Mouse (Mus musculus) CH12.LX (cell line): ENCODE measurements around the gene Itsn1. TPM values are rescaled to one million over a fixed set of nuclear protein-coding genes. Genes with fewer than 3 reads are reported as not detected.

Experiments used
- DNase-seq: peaks from one replicate; pipeline ENCODE4 v3.0.0-alpha.2; 2013; ENCODE audit errors: extremely low read depth
- H3K27ac ChIP-seq: 2 replicates; pipeline ENCODE4 v1.5.1; 2012; ENCODE audit warnings: low read depth, mild to moderate bottlenecking, control low read depth, moderate library complexity; ENCODE audit not compliant: insufficient read depth
- H3K27me3 ChIP-seq: replicated peaks from 2 replicates; pipeline ENCODE3; 2012; ENCODE audit warnings: inconsistent platforms
- H3K36me3 ChIP-seq, 2 experiments: replicated peaks in 1 of 2; 2 replicates each; pipeline versions ENCODE3 to v1.6.1; 2012; ENCODE audit warnings: inconsistent platforms in 1 of 2, low read length in 1 of 2, mild to moderate bottlenecking in 1 of 2, mixed read lengths in 1 of 2, moderate library complexity in 1 of 2; ENCODE audit not compliant: control insufficient read depth in 1 of 2, insufficient read depth in 1 of 2
- H3K4me1 ChIP-seq, 2 experiments: 2 replicates each; pipeline ENCODE4 v1.6.1; 2012; ENCODE audit warnings: inconsistent platforms in 1 of 2, moderate library complexity in 1 of 2; ENCODE audit not compliant: insufficient read depth in 2 of 2, control insufficient read depth in 1 of 2
- H3K4me2 ChIP-seq: 2 replicates; pipeline ENCODE4 v1.6.1; 2012; ENCODE audit warnings: low read depth, mild to moderate bottlenecking, control low read depth; ENCODE audit not compliant: poor library complexity, insufficient read depth, severe bottlenecking
- H3K4me3 ChIP-seq, 3 experiments: fragments of 150-350 bp in 1 of 3; sonication (generic) in 1 of 3; replicated peaks in 1 of 3; 2 replicates each; pipeline versions ENCODE3 to v1.5.1; 2011 to 2012; ENCODE audit warnings: low read depth in 2 of 3, low read length in 2 of 3, mild to moderate bottlenecking in 2 of 3, moderate library complexity in 2 of 3, control low read depth in 1 of 3, improper control_type of control experiment in 1 of 3, inconsistent platforms in 1 of 3, mixed read lengths in 1 of 3; ENCODE audit not compliant: poor library complexity in 1 of 3
- H3K79me2 ChIP-seq: replicated peaks from 2 replicates; pipeline ENCODE4 v1.6.1; 2012; ENCODE audit warnings: mild to moderate bottlenecking, moderate library complexity; ENCODE audit not compliant: control insufficient read depth, poor library complexity, insufficient read depth, severe bottlenecking; ENCODE audit errors: extremely low read depth
- H3K9ac ChIP-seq: 2 replicates; pipeline ENCODE4 v1.6.1; 2012; ENCODE audit warnings: low read depth, mild to moderate bottlenecking, control low read depth, moderate library complexity; ENCODE audit not compliant: insufficient read depth
- H3K9me3 ChIP-seq: replicated peaks from 2 replicates; pipeline ENCODE3; 2012; ENCODE audit warnings: low read length, inconsistent platforms, mixed read lengths
- ELF1 ChIP-seq: IDR thresholded peaks from 2 replicates; pipeline ENCODE4 v1.6.1; 2014; ENCODE audit warnings: low read depth, mild to moderate bottlenecking, inconsistent platforms, low read length, improper control_type of control experiment
- ETS1 ChIP-seq: conservative IDR thresholded peaks from 2 replicates; pipeline ENCODE4 v1.6.1; 2012; ENCODE audit warnings: low read depth, mild to moderate bottlenecking, inconsistent platforms, low read length, improper control_type of control experiment, moderate library complexity
- GABPA ChIP-seq: IDR thresholded peaks from 2 replicates; pipeline ENCODE4 v1.6.1; 2012; ENCODE audit warnings: low read depth, low read length, improper control_type of control experiment, inconsistent platforms; ENCODE audit not compliant: insufficient replicate concordance
- JUND ChIP-seq: conservative IDR thresholded peaks from 2 replicates; pipeline ENCODE4 v1.6.1; 2011; ENCODE audit warnings: low read depth, low read length, improper control_type of control experiment
- KAT2A ChIP-seq: IDR thresholded peaks from 2 replicates; pipeline ENCODE4 v1.6.1; 2012; ENCODE audit warnings: low read length, improper control_type of control experiment, inconsistent platforms; ENCODE audit not compliant: insufficient replicate concordance
- MAFK ChIP-seq: IDR thresholded peaks from 2 replicates; pipeline ENCODE4 v1.6.1; 2011; ENCODE audit warnings: low read length, improper control_type of control experiment; ENCODE audit not compliant: insufficient replicate concordance
- MEF2A ChIP-seq: IDR thresholded peaks from 2 replicates; pipeline ENCODE4 v1.6.1; 2014; ENCODE audit warnings: low read depth, mild to moderate bottlenecking, inconsistent platforms, low read length, improper control_type of control experiment, borderline replicate concordance
- MXI1 ChIP-seq: IDR thresholded peaks from 2 replicates; pipeline ENCODE4 v1.6.1; 2011; ENCODE audit warnings: mild to moderate bottlenecking, low read depth, low read length, improper control_type of control experiment
- NELFE ChIP-seq: IDR thresholded peaks from 2 replicates; pipeline ENCODE4 v1.6.1; 2011; ENCODE audit warnings: low read depth, low read length, improper control_type of control experiment
- NRF1 ChIP-seq: IDR thresholded peaks from 2 replicates; pipeline ENCODE4 v1.6.1; 2014; ENCODE audit warnings: low read depth, mild to moderate bottlenecking, inconsistent platforms, low read length, improper control_type of control experiment, moderate library complexity
- POLR2A ChIP-seq: IDR thresholded peaks from 2 replicates; pipeline ENCODE4 v1.6.1; 2011; ENCODE audit warnings: low read depth, mild to moderate bottlenecking, improper control_type of control experiment, low read length
- POLR2AphosphoS2 ChIP-seq: IDR thresholded peaks from 2 replicates; pipeline ENCODE4 v1.6.1; 2011; ENCODE audit warnings: low read depth, low read length, improper control_type of control experiment
- RAD21 ChIP-seq: IDR thresholded peaks from 2 replicates; pipeline ENCODE4 v1.6.1; 2011; ENCODE audit warnings: low read depth, mild to moderate bottlenecking, low read length, improper control_type of control experiment, moderate library complexity
- RCOR1 ChIP-seq: conservative IDR thresholded peaks from 2 replicates; pipeline ENCODE4 v1.6.1; 2012; ENCODE audit warnings: low read depth, mild to moderate bottlenecking, inconsistent platforms, low read length, improper control_type of control experiment
- SIN3A ChIP-seq: IDR thresholded peaks from 2 replicates; pipeline ENCODE4 v1.6.1; 2012; ENCODE audit warnings: low read length, improper control_type of control experiment, inconsistent platforms
- SMC3 ChIP-seq: IDR thresholded peaks from 2 replicates; pipeline ENCODE4 v1.6.1; 2011; ENCODE audit warnings: low read depth, low read length, improper control_type of control experiment
- TBP ChIP-seq: conservative IDR thresholded peaks from 2 replicates; pipeline ENCODE4 v1.6.1; 2011; ENCODE audit warnings: low read depth, low read length, improper control_type of control experiment
- TCF12 ChIP-seq: IDR thresholded peaks from 2 replicates; pipeline ENCODE4 v1.6.1; 2014; ENCODE audit warnings: low read depth, mild to moderate bottlenecking, inconsistent platforms, low read length, improper control_type of control experiment
- UBTF ChIP-seq: IDR thresholded peaks from 2 replicates; pipeline ENCODE4 v1.6.1; 2012; ENCODE audit warnings: low read depth, mild to moderate bottlenecking, inconsistent platforms, low read length, improper control_type of control experiment, moderate library complexity
- USF1 ChIP-seq: IDR thresholded peaks from 2 replicates; pipeline ENCODE4 v1.6.1; 2014; ENCODE audit warnings: low read depth, mild to moderate bottlenecking, inconsistent platforms, low read length, improper control_type of control experiment
- ZKSCAN1 ChIP-seq: IDR thresholded peaks from 2 replicates; pipeline ENCODE4 v1.6.1; 2012; ENCODE audit warnings: low read depth, inconsistent platforms, low read length, improper control_type of control experiment, borderline replicate concordance
- ZNF384 ChIP-seq: IDR thresholded peaks from 2 replicates; pipeline ENCODE4 v1.6.1; 2012; ENCODE audit warnings: low read depth, low read length, improper control_type of control experiment, inconsistent platforms
- dilution Hi-C: fragments of 300-500 bp; cut with MboI; formaldehyde crosslinking; loops from 2 replicates; pipeline ENCODE4 v1.14.3; 2020; ENCODE audit warnings: low sequenced_read_pairs; ENCODE audit not compliant: extremely low pct_unique_long_range_greater_than_20kb, extremely low pct_ligation_motif_present
- in situ Hi-C: fragments of 300-500 bp; cut with MboI; formaldehyde crosslinking; loops from 3 replicates; pipeline ENCODE4 v1.14.3; 2019; ENCODE audit warnings: low sequenced_read_pairs, low pct_ligation_motif_present, low pct_unique_long_range_greater_than_20kb, mixed read lengths
- polyA plus RNA-seq: library from polyadenylated mRNA; unstranded; fragments of >175 nt; gene quantifications from 2 replicates; pipeline ENCODE4 v1.2.1, GENCODE M21; 2012; ENCODE audit warnings: low read depth; ENCODE audit not compliant: insufficient read length
- total RNA-seq, 2 experiments: library from RNA; depleted of rRNA; stranded (reverse); fragments of 300-350 nt in 1 of 2; fragments of >200 nt in 1 of 2; gene quantifications; 2 replicates each; pipeline ENCODE4 v1.2.3; 2012 to 2014

The Itsn1 gene
- total and polyA plus RNA-seq, 3 experiments: 32.5 to 54.5 (median 46.3) TPM

GRCm38 (mm10) chr16:91747567-91747966 lies 18.5 kb downstream of the Itsn1 start:
- no peak overlapping the region for H3K4me2 ChIP-seq
- in situ Hi-C loops (no loop called here), dilution Hi-C loops (no loop called here)
- H3K27me3 ChIP-seq: no peaks in the 10 kb centered on the region
- TF ChIP-seq USF1: no peak
- no peak for TF ChIP-seq MEF2A
- no peak for TF ChIP-seq NELFE
- no peak for TF ChIP-seq JUND
- no peak for TF ChIP-seq TCF12
- TF ChIP-seq MAFK: no peak
- no peak for TF ChIP-seq ELF1
- TF ChIP-seq POLR2A: no peak
- no peak for TF ChIP-seq SMC3
- TF ChIP-seq GABPA: no peak
- TF ChIP-seq POLR2AphosphoS2: no peak
- TF ChIP-seq SIN3A: no peak
- TF ChIP-seq NRF1: no peak
- no peak for TF ChIP-seq UBTF
- no peak for TF ChIP-seq MXI1
- no peak for TF ChIP-seq KAT2A
- no peak for TF ChIP-seq RCOR1
- no peak for TF ChIP-seq RAD21
- TF ChIP-seq, all 38 proteins: peak for 0
- Histone ChIP-seq H3K79me2 (0 out of 2 replicates have a peak, but pooled peaks cover 7% of the 10 kb centered on the region), H3K27ac (no peak overlapping the region), H3K9ac (no peak overlapping the region), H3K4me3 (no peak overlapping the region), H3K9me3 (no peaks in the 10 kb centered on the region), H3K36me3 (peaks cover 2 to 36% of the 10 kb centered on the region in 2 experiments), H3K4me1 (peaks cover 11 to 22% of the 10 kb centered on the region in 2 experiments)
- no peak for DNase-seq

- Histone ChIP-seq H3K4me2 (no peak overlapping the region), H3K9me3 (no peaks in the 10 kb centered on the region), H3K27me3 (no peaks in the 10 kb centered on the region), H3K79me2 (0 out of 2 replicates have a peak, but pooled peaks cover 2% of the 10 kb centered on the region), H3K9ac (no peak overlapping the region), H3K36me3 (peaks cover 2 to 31% of the 10 kb centered on the region in 2 experiments), H3K4me3 (no peak overlapping the region), H3K27ac (no peak overlapping the region), H3K4me1 (peaks cover 10 to 20% of the 10 kb centered on the region in 2 experiments)
- dilution Hi-C loops: no loop called here
- no peak for TF ChIP-seq NELFE
- no peak for TF ChIP-seq UBTF
- TF ChIP-seq SIN3A: no peak
- no peak for TF ChIP-seq ZNF384
- TF ChIP-seq ETS1: no peak
- no peak for TF ChIP-seq ZKSCAN1
- TF ChIP-seq MAFK: no peak
- TF ChIP-seq POLR2A: no peak
- no peak for TF ChIP-seq POLR2AphosphoS2
- no peak for TF ChIP-seq ELF1
- TF ChIP-seq TBP: no peak
- no peak for TF ChIP-seq JUND
- TF ChIP-seq RAD21: no peak
- no peak for DNase-seq
- in situ Hi-C loops: no loop called here
Observed at GRCm38 (mm10) chr16:91751644-91752385, 22.7 kb downstream of the Itsn1 start.
